Mouse (Mus musculus): Measurements from ENCODE around the gene Ppp3ca.
A peak's percentile ranks its signal among the peaks of the same experiment; 100 is the strongest.

Gene Ppp3ca

GRCm38 (mm10) chr3:136862051-136862837 lies 192.3 kb downstream of the Ppp3ca start:
- DNase-seq (ENCODE audit: low read depth): no peak

DNA sequence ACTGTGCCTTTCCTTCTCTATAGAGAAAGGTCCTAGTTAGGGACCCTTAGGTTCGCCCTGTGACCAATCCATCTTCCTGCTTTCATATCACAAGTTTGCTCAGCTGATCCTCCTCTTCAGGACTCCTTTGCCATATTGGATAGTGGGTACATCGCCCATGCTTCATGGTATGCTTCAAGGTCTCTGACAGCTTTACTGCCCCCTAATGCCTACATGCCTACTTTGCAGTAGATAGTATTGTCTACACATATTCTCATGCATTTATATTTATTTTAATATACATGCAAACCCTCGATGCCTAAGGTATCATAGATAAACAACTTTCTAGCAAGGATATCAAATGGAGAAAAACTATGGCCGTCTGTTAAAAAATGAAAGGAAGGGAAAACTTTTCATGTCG lies 193.2 kb downstream of the Ppp3ca start:
- DNase-seq (ENCODE audit: low read depth): peak; percentile 16

DNA sequence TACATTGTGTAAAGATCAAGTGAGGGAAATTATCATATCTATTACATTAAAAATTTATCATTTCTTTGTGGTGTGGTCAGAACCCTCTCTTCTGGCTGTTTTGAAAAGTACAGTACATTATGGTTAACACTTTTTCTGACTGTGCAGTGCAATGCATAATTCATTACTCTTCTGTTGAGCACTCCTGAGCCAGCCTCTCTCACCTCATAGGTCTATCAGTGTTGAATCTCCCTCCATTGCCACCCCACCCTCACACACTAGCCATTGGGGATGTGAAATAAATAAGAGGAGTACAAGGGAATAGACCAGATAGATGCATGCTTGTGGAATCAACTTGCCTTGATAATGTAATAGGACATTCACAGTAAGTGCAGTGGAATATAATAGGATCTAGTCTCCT lies 194.4 kb downstream of the Ppp3ca start:
- no peak for DNase-seq (ENCODE audit: low read depth)

GRCm38 (mm10) chr3:136865176-136865859 lies 195.4 kb downstream of the Ppp3ca start:
- no peak for DNase-seq (ENCODE audit: low read depth)

GRCm38 (mm10) chr3:136866095-136866494 lies 196.2 kb downstream of the Ppp3ca start:
- no peak for DNase-seq (ENCODE audit: low read depth)

DNA sequence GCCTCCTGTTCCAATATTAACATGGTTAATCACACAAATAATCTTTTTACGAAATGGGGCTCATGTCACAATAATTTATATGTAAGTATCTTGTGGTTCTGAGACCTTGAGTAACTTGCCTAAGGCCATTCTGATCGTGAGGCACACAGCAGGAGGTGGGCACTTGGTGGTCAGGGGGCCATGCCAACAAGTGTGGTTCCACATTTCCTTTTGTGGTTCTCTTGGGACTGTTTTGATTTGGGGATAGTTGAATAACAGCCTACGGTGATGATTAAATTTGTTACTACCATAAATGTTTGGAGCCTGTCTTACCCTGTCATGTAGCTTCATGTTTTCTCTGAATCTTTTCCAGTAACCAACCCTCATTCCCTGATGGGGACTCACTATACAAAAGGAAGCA lies 196.6 kb downstream of the Ppp3ca start:
- DNase-seq (ENCODE audit: low read depth): peak; percentile 87

GRCm38 (mm10) chr3:136867366-136867765 lies 197.4 kb downstream of the Ppp3ca start:
- no peak for DNase-seq (ENCODE audit: low read depth)

DNA sequence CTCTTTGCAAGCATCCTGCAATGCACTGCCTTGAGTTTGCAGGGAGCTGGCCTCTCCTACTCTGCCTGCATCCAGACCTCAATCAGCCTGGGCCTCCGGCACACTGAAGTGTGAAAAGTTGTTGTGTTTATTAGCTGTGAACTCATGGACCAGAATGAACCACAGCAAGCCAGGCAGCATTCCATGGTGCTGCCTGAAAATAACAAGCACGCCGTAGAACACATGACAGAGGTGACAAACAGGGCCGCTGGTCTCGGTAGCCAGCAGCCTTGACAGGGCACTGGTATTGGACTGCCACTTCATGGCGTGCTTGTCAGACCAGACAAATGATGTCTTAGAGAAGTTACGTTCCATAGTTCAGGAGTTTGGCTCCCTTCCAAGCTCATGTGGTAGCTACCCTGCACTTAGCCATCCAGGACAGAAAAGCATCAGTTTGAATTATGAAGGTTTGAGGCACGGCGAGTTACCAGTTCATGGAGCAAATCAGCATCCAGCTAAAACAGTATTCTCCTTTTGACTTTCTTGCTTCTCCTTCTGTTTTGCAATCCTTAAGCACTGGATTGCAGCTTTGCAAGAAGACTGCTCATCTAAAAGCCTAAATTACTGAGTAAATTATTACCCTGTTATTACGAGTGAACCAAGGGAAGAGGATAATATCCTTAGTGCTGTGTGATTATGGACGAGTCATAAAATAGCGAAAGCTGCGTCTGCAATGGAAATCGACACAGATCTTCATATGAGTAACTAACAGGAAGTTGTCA lies 202.0 kb downstream of the Ppp3ca start:
- no peak for DNase-seq (ENCODE audit: low read depth)

DNA sequence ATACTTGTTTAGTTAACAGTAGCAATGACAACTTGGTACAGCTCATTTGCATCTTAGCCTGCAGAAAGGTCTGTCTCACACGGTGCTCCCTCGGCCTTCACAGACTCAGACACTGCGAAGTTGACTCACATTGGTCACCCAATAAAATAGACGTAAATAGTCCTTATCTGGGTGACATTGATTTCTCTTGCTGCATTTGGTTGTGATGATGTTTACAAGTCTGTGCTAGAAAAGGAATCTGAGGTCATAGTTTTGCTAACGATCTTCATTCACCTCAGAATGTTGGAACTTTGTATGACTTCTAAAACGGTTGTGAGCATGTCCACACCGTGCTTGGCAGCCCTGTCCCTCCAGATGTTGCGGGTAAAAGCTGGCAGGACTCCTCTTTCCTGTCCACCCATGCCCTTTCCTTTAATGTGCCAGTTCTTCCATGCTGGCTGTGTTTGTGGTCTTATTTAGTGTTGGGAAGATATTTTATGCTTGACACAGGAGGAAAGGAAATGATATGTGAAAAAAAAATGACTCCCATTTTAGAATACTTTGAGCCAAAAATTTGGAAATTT lies 202.7 kb downstream of the Ppp3ca start:
- DNase-seq (ENCODE audit: low read depth): no peak

DNA sequence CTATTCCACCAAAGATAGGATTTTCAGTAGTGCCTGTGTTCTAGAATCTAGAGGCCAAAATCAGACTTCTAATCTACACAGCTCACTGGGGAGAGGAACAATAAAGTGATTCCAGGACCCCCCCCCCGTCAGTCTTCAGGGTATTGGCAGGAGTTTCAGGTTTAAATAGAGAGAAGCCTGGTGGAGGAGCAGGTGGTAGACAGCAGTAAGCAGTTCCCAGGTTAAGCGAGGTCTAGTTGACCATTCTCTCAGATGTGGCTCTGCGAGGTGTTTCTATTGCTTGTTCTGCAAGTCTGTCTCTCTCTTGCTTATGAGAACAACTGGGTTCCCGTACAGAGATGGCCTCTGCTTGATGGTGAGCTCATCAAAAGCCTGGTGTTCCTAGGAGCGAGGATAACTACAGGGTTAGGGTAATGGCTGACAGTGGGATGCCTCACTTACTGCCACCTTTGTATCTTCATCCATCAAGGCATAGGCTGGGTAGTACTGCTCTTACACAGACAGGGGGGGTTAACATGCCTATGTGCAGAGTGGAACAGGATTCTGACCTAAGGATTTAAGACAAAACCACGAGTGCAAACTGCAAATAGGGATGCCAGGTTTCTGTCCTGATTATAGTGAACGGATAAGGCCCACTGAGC lies 204.0 kb downstream of the Ppp3ca start:
- no peak for DNase-seq (ENCODE audit: low read depth)

DNA sequence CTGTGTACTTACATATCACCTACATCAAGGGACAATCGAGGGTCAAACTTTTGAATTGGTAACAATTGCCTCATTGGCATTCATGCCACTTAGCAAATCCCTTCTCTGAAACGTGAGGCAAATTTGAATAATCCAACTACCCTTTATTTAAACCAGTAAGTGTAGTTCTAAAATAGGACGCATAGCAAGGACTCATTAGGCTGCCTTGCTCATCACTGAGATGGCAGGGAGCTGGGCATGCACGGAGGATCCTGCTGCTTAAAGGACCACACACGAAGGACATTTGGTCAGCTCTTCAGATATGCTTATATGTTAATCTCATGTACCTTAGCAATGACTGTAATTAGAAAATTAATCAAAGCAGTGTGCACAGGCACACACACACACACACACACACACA lies 204.6 kb downstream of the Ppp3ca start:
- no peak for DNase-seq (ENCODE audit: low read depth)

GRCm38 (mm10) chr3:136887741-136888140 lies 217.8 kb downstream of the Ppp3ca start:
- DNase-seq (ENCODE audit: low read depth): no peak

GRCm38 (mm10) chr3:136892140-136892539 lies 222.2 kb downstream of the Ppp3ca start:
- DNase-seq (ENCODE audit: low read depth): no peak

DNA sequence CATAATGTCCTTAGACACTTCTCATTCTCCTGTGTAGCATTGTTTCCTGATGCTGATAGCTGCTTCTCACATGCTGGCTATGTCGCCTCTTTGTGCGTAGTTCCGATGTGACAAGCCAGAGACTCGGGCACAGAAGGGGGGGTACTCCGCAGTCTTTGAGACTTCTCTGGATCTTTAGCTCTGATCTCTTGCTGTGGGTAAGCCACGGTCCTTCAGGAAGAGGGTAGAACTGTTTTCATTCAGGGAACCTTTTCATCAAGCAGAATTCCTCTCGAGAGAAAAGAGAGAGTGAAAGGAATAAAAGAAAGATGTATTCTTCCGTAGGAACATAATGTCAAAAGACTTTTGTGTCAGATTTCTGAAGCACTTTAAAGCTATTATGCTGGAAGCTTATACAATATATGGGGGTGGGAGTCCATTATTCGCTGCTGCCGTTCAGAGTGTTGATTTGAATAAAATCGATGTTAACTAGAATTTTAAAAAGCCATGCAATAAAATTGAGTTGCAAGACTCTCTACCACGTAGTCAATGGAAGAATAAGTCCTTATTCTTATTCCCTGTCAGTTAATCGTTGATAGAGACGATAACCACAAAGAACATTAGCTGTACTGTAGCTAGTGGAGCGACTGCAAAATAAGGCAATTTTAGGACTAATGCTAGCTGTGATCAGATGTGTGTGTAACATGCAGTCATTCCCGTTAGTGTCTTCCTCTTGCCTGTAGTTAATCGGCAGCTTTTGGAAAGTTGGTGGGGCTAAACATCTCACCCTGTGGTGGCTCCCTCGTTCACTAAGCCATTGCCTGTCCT lies 223.9 kb downstream of the Ppp3ca start:
- DNase-seq (ENCODE audit: low read depth): no peak

DNA sequence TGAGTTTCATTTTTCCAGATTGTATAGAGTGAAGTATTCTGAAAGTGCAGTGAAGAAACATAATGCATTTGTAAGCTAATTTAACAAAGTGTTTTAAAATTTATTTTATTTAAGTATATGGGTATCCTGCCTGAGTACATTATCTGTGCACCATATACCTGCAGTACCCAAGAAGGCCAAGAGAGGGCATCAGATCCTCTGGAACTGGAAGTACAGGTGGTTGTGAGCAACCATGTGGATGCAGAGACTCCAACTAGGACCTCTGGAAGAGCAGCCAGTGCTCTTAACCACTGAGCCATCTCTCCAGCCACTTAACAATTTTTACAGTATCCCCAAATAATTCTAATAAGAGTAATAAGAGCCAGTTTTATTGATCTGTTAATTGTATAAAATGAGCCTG lies 225.6 kb downstream of the Ppp3ca start:
- peak; percentile 49 for DNase-seq (ENCODE audit: low read depth)

DNA sequence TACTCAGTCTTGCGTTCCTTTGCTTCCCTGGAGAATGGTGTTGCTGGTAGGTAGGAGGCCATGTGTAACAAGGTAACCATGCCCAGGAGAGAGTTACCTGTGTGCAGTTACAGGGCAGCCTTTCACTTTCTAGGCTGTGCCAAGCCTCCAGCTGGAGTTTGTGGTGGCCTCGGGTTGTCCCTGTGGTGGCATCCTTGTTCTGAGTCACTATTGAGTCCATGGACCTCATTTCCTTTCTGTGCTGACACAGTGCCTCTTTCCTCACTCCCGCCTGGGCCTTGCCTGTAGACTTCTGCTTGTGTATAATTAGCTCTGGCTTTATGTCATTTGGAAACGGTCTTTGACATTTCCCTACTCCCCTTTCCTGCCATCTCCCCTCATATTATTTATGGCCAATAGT lies 226.4 kb downstream of the Ppp3ca start:
- peak; percentile 72 for DNase-seq (ENCODE audit: low read depth)

DNA sequence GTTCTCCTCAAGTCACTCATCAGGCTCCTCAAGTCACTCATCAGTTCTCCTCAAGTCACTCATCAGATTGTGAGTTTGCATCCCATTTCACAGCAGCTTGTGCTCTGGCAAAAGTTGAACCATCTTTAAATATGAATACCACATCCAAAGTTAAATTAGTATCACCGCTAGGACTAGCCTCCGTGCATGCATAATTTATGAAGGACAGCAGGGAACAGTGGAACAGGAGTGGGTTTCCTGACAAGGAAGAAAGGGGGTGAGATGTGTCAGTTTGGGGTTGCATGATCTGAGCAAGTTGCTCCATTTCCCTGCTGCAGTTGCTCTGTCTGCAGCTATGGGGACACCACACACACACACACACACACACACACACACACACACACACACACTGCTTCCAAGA lies 229.8 kb downstream of the Ppp3ca start:
- peak; percentile 9 for DNase-seq (ENCODE audit: low read depth)

- no peak for DNase-seq (ENCODE audit: low read depth)
These were observed 231.1 kb downstream of the Ppp3ca start for GRCm38 (mm10) chr3:136900986-136901385.

- DNase-seq (ENCODE audit: low read depth): no peak
These were observed 232.9 kb downstream of the Ppp3ca start for GRCm38 (mm10) chr3:136902776-136903175.

DNA sequence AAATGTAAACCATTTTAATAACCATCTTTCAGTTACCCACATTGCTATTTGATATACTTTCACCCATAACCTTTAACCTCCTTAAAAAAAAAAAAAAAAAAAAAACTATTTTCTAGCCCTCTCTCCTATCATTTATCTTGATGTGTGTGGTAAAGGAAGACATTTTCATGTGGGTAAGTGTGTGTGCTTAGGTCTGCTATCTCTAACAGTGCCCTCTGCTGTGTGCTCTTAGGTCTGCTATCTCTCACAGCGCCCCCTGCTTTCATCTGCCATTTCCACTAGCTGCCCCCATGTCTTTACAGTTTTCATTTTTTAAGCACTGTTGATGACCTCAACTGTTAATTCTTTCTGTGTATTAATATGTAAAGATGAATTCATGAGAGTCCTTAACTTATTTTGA lies 235.7 kb downstream of the Ppp3ca start:
- peak; percentile 65 for DNase-seq (ENCODE audit: low read depth)

DNA sequence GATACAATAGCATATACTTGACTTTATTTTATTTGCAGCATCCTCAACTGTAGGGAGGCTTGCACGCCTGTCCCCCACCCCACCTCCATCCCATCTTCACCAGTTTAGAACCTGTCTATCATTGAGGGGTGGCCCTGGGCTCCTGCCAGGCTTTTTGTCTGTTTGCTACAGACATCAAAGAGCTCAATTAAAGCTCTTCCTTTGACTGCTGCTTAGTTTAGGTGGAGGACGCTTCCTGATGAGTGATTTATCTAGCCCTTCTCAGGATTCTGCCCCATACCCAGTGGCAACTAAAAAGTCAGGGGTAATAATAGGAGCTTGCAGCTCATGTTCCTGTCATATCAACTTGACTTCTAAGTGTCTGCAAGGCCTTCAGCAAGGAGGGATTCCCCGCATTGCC lies 239.6 kb downstream of the Ppp3ca start:
- no peak for DNase-seq (ENCODE audit: low read depth)

All from 416B (cell line).